Mouse (Mus musculus) liver, adult 2 months (tissue): ENCODE measurements at regions not wholly inside any gene's neighbourhood (a gene's known extent, or its start where the extent isn't known, plus 50 kb on each side); places are given as distances from the start of the nearest gene placed in this dataset.

Experiments
- CTCF ChIP-seq: fragments of 200-500 bp; IDR thresholded peaks from 2 replicates; pipeline ENCODE4 v1.5.1; 2011; ENCODE audit warnings: low read depth, low read length, control low read depth
- POLR2A ChIP-seq: fragments of 200-500 bp; IDR thresholded peaks from 2 replicates; pipeline ENCODE4 v1.6.1; 2011; ENCODE audit warnings: low read length, control low read depth; ENCODE audit not compliant: insufficient read depth; ENCODE audit errors: extremely low read depth

GRCm38 (mm10) chr11:48249315-48249714 lies 260.5 kb upstream of the Sgcd start:
- no peak for TF ChIP-seq POLR2A
- no peak for TF ChIP-seq CTCF
